Mouse (Mus musculus) layer of hippocampus, postnatal 10 days (tissue): ENCODE results near the gene Mrpl16. TPM values are rescaled to one million over a fixed set of nuclear protein-coding genes. Genes with fewer than 3 reads are reported as not detected.

Source experiments
- DNase-seq, 2 experiments: peaks; one replicate each; pipeline ENCODE4 v3.0.0; 2021; ENCODE audit warnings: low spot score in 2 of 2
- long read RNA-seq: library from polyadenylated mRNA; stranded (forward); transcript quantifications from one replicate; pipeline ENCODE4 v2.0.0, GENCODE M21; 2023
- total RNA-seq, 2 experiments: library from RNA; stranded (reverse); gene quantifications; 2 replicates each; pipeline ENCODE4 v1.2.3; 2021

Mrpl16 gene
- 10 to 100 TPM; 45.4 to 46.7 TPM for total RNA-seq
- long read RNA-seq, transcript Mrpl16-201 (4 exons, 1,162 nt) = major isoform, 42 of 62 reads
- long read RNA-seq, partial matches to known transcripts = 0 of 62 reads
- long read RNA-seq, other reads (novel, unspliced or antisense) = 20 of 62 reads

GRCm38 (mm10) chr19:11770205-11770892 lies at the start of gene Mrpl16:
Gene Mrpl16 (plus strand): TSS chr19:11770391.
- DNase-seq = peak; percentile 91 to 93

GRCm38 (mm10) chr19:11723870-11724269 lies 46.3 kb upstream of the Mrpl16 start:
- no peak for DNase-seq

- no peak for DNase-seq
These were observed 45.9 kb upstream of the Mrpl16 start for GRCm38 (mm10) chr19:11724275-11724674.

DNA sequence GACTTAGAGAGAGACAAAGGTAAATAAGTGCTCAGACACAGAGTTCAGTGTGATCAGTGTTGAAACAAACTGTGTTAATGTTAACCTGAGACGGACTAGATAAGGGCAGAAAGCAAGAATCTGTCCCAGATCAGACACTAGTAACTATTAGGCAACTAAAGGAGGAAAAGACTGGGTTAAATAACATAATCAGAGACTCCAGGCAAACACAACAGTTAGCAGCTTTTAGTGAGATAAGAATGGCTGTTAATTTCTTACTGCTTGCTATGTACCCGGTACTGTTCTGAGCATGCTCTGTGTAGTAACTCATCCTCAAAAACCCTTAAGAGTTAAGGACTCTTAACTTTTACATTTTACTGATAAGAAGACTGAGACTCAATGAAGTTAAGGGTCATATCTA lies 44.3 kb upstream of the Mrpl16 start:
- no peak for DNase-seq

DNA sequence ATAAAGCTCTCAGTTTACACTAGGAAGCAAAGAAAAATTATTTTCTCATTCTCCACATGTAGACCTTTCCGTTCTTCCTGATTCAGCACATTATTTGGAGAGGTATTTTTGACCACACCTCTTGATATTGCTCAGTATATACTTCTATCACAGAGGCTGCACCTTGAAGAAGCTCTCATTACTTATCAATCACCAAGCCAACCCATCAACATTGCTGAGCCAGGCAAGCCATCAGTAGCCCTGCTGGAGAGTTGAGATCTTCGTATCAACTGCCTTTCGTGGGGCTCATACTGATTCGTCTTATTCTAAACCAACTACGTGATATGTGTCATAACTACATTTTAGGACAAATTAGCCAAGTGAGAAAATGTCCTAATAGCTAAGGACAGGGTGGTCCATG lies 42.9 kb upstream of the Mrpl16 start:
- DNase-seq = no peak

DNA sequence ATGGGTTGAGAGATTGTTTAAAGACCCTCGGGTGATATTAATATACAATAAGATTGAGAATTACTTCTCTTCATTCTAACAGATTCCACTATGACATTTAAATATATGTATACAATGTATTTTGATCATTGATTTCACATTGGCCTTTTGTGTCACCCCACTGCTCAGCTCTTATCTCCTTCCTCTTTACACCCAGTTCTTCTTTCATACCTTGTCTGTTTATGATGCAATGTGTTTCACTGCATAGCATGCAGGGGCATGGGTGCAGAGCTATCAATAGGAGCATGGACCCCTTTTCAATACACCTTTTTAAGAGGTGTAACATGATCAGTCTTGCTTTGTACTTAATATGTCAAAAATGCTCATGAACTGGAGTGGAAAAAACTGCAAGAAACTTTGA lies 39.9 kb upstream of the Mrpl16 start:
- DNase-seq = no peak

- DNase-seq = no peak
These were observed 33.7 kb upstream of the Mrpl16 start for GRCm38 (mm10) chr19:11736455-11736854.

- DNase-seq = no peak
These were observed 24.5 kb upstream of the Mrpl16 start for GRCm38 (mm10) chr19:11745680-11746079.

DNA sequence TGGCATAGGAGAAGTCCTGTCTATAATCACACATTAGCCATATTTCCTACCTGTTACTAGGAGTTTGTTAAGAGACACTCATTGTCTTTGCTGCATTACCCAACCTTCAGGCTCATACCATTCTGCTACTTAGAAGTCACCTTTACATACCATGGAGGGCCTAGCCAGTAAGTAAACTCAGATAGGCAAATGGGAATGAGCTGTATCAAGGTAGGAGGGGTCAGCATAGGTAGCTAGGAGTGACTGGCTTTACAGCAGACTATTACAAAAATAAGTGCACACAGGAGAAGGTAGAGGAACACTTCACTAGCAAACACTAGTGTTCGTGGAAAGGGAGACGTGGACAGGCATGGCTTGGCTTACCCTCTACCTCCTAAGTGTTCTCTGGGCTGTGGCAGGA lies 22.9 kb upstream of the Mrpl16 start, which contains the start of gene Gif:
Gif (plus strand) TSS at position 257 of the 400 bp plus-strand sequence.
- no peak for DNase-seq

- no peak for DNase-seq
These were observed 5.1 kb upstream of the Mrpl16 start for GRCm38 (mm10) chr19:11765059-11765458.

DNA sequence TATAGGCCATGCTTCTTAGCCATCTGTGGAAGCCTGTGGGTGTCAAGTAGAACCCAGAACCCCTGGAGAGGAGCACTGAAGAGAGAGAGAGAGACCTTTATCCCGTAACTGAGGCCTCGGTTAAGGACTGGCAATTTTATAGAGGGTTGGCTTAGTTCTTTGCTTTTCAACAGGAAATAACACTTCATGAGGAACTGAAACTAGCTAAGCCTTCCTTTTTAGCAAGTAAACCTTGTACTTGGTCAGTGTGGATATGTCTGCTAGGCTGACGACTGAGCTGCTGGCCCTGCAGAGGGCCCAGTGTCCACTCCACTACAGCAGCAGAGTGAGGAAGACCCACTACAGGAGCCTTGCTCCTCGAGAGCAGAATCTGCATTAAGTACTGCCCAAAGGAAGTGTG lies 3.8 kb upstream of the Mrpl16 start:
- DNase-seq = no peak

- DNase-seq = peak in 1 of 2 experiments; percentile 27
These were observed 2.0 kb upstream of the Mrpl16 start for GRCm38 (mm10) chr19:11768163-11768562.

- no peak for DNase-seq
These were observed 802 bp upstream of the Mrpl16 start for GRCm38 (mm10) chr19:11769257-11769920.

GRCm38 (mm10) chr19:11777191-11777865 lies 7.1 kb downstream of the Mrpl16 start:
- peak; percentile 75 to 79 for DNase-seq

DNA sequence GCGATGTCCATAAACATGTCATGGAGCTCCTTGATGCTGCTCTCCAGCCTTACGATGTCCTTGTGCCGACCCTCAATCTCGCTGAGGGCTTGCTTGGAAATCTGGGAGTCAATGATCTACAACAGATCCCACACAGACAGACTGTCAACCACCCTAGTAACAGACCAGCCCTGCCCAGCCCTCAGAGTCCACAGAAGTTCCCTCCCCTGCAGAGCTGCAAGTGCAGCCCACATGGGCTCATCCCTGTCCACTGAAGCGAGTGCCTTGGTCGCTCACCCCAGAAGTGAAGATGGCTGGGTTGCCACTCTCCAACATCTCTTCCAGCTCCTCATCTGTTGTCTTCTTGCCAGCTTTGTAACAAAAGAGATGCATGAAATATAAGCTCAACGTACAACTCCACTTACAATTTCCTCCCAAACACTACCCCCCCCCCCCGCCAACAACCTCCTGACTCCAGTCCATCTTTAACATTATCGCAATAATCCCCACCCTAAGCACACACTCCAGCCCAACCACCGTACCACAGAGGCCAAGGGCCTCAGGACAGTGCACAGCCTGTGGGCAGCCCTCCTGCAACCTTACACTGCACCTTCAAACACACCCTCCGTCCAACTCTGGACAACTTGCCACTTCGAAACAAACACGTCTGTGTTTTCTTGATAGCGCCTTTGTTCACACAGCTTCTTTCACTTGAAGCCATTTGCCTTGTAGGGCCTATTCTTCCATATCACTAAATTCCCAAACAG lies 15.4 kb downstream of the Mrpl16 start:
- DNase-seq = no peak

GRCm38 (mm10) chr19:11787826-11788225 lies 17.6 kb downstream of the Mrpl16 start:
- no peak for DNase-seq

GRCm38 (mm10) chr19:11788876-11789275 lies 18.7 kb downstream of the Mrpl16 start:
- DNase-seq = no peak

DNA sequence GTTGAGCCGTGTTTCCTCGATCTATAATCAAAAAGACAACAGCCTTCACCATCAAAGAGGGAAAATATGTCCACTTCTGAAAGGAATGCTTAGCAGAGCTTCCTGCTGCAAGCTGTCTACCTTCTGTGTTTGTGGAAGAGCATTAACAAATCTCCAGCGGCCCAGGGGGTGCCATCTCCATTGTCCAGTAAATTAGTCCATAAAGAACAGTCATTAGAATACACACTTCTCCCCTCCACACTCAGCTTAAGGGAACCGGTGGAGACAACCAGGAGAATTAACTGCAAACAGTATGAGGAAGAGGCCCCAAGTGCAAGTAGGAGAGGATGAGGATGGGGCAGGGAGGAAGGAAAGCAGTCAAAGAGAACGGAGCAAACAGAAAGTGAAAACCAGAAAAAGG lies 21.6 kb downstream of the Mrpl16 start:
- DNase-seq = no peak

- no peak for DNase-seq
These were observed 23.7 kb downstream of the Mrpl16 start for GRCm38 (mm10) chr19:11793741-11794359.

GRCm38 (mm10) chr19:11794447-11794846 lies 24.3 kb downstream of the Mrpl16 start:
- no peak for DNase-seq
